Mouse (Mus musculus) cerebellum, postnatal 36 days (tissue): Measurements from ENCODE around the gene Fbxl21.
A peak's percentile ranks its signal among the peaks of the same experiment; 100 is the strongest.

Source experiments
- DNase-seq, 2 experiments: peaks; one replicate each; pipeline ENCODE4 v3.0.0; 2021 to 2022; ENCODE audit warnings: mixed read lengths in 2 of 2

Fbxl21 gene

DNA sequence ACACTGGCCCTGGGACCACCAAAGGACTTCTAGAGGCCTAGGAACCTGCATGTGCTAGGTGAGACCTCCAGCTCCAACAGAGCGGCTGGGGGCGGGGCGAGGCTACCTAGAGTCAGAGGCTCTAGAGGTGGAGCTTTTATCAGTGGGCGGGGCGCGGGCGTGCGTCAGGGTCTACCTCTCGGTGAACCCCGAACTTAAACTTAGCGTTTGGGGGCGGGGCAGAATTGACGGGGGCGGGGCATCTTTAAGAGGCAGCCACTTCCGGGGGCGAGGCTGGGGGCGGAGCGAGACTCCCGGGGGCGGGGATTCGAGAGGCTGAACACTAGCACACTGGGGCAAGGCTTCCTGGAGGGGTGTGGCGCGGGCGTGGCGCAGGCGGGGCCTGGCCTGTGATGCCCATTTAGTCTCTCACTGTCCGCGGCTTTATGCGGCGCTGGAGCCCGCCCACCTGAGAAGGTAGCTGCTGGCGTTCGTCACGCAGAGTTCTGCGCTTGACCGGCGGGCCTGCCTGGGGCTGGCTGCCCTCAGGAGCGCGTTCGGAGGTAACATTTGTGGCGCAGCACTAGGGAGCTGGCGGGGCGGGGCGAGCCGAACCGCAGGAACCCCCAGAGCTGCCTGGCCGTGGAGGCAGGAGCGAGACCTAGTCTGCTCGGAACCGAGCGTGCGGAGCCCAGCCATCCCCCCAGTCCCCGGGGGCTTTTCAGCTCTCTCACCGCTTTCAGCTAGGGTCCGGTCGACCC, at the start of gene Fbxl21:
TSS of gene Fbxl21 (plus strand) at position 392 of the 740 bp plus-strand sequence.
- peak; percentile 86 to 92 for DNase-seq

DNA sequence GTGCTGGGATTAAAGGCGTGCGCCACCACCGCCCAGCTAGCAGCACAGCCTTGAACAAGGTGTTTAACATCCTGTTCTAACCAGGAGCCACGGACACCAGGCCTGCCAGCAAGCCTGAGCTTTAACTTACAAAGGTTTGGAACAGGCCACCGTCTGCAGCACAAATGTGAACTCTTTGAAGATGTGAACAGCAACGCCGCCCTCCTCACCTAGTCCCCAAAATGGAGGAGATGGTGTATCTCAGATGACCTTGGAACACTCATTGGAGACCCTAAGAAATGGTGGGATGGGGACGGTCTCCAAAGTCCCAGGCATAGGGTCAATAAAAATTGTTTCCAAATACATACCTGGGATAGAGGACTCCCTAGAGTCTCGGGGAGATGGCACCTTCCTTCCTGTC, 49.6 kb upstream of the Fbxl21 start:
- no peak for DNase-seq

DNA sequence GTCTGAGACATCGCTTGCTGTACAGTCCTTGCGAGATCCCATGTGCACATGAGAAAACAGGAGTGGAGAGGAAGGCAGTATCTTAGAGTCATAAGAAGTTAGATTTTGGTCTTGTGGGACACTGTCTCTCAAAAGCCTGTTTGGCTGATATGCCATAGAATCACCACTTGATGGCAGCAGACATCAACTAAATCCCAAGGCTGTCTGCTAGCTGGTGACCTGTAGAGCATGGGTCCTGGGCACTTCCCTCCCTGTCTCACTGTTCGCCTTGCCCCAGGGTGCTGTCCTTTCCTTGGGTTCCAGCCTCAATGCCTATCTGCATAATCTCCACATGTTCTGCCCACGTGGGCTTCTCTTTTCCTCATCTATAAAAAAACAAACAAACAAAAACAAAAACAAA, 46.9 kb upstream of the Fbxl21 start:
- peak; percentile 36 to 50 for DNase-seq

DNA sequence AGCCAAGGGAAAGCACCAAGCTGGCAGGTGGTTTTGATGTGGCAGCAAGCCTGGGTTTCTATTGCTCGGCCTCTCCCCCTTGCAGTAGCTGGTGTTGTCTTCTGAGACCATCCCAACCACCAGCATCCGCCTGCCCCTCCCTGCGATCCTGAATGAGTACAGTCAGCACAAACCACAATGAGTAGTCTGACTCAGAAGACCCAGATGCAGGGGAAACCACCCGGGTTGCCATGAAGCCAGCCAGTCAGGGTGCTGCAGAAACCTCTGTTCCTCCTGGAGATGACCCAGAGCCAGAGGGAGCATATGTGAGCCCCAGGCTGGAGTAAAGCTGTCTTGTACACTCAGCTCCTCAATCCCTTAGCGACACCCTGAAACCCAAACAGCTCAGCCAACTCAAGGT, 45.5 kb upstream of the Fbxl21 start:
- no peak for DNase-seq

DNA sequence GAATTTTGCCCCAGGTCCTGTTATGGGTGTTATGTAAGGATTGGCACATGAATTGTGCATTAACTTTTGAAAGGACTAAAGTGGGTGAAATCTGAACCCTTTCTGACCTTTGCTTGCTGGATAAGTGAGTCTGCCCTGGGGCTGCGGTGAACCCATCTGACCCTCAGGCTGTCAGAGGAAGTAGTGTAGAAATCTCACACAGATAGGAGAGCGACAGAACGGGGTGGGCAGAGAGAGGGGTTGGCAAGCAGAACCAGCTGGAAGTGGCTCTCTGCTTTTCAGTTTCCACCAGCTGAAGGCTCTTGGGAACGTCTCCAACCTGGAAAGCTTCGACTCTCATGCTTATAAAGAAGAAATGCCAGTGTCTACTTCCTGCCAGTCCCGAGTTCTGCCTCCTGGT, 45.0 kb upstream of the Fbxl21 start:
- DNase-seq: no peak

DNA sequence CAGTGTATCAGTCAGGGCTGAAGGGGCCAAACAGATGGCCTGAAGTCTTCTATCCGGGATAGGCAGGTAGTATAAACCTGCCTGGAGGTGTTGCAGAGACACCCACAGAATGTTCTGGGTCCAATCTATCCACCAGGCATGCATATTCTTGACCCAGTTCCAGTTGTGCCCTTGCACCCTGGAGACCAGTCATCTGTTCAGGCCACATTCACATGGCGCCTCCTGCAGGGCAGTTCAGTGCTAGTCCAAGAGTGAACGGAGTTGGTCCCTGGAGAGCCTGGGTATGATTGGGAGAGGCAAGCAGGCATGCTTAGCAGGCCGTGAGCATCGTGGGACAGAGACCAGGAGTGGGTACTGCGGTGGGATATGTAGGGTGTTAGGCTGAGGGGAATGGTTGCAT, 44.2 kb upstream of the Fbxl21 start:
- no peak for DNase-seq

DNA sequence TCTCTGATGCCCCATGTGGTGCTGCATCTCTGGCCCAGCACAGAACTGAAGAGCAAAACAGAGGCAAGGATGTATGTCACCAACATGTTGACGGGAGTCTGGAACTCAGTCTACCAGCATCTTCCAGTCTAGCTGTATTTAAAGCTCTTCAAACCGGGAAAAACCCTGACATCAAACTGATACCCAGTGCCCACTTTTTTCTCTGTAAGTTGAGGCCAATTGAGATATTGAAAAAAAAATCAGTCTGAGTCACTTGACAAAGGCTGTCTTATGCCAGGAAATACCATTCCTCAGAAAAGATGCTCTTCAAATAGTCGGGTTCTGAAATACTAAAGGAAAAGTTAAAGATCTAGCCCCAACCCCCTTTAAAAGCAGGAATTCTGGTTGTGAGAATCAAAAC, 40.1 kb upstream of the Fbxl21 start, which contains the start of gene Il9:
TSS of gene Il9 (minus strand) at position 101 of the 400 bp plus-strand sequence.
- no peak for DNase-seq

DNA sequence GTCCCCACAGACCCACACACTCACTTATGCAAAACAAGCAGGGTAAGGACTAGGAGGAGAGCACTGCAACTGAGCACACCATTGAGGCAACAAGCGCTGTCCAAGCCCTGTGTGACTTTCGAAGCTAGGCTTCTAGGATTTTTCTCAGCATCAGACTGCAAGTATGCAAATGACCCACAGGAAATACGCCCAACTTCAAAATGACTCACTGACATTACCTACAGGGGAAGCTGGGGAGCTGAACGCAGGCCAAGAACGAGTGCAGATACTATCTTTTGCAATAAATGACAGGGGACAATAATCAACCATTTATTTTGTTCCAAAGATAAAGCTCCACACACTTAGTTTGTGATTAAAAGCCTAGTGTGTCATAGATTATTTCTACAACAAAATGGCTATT, 34.3 kb upstream of the Fbxl21 start:
- no peak for DNase-seq

DNA sequence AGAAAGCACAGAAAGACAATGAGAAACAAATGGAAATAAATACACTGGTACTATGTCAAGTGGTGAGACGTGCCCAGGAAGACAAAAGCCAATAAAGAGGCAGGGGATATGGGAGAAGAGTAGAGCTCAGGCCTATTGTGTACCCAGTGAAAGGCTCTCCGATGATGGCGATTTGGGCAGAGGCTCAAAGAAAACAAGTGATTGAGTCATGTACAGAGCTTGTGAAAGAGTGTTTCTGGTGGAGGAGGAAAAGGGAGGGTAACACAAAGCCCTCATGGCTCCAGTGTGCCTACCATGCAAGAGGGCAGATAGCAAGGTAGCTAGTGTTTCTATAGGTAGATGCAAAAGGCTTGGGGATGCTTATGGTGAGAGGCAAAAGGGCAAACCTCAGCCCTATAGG, 27.8 kb upstream of the Fbxl21 start:
- no peak for DNase-seq

DNA sequence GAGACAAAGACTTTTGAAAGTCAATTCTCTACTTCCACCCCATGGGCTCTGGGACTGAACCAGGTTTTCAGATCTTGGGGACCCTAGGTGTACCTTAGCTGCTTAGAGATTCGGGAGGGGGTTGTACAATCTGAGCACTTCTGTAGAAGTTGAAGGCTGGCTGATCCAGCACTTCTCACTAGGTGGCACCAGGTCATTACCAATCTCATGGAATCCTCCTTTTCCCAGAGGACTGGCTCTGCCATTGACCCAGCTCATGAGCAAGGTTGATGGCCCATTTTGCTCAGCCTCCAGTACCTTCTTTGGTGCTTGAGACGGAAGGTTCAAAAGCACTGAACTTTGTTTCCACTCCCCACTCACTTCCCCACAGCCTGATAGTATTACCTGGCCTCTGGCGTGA, 22.1 kb upstream of the Fbxl21 start:
- no peak for DNase-seq

DNA sequence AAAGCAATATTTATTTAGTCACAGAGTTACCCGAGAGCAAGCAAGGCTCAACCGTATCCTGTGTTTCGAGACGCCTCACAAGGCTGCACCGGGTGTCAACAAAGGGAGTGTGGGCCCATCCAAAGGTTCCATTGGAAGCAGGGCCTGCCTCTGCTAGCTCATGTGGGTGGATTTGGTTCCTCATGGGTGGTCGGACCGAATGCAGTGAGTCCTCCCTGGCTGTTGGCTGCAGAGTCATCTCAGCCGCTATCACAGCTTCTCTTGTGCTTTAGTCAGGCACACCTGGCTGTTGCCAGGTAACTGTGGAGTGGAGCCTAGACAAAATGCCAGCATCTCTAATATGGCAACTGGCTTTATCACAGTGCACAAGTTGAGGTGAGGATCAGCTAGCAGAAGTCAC, 21.6 kb upstream of the Fbxl21 start:
- no peak for DNase-seq

DNA sequence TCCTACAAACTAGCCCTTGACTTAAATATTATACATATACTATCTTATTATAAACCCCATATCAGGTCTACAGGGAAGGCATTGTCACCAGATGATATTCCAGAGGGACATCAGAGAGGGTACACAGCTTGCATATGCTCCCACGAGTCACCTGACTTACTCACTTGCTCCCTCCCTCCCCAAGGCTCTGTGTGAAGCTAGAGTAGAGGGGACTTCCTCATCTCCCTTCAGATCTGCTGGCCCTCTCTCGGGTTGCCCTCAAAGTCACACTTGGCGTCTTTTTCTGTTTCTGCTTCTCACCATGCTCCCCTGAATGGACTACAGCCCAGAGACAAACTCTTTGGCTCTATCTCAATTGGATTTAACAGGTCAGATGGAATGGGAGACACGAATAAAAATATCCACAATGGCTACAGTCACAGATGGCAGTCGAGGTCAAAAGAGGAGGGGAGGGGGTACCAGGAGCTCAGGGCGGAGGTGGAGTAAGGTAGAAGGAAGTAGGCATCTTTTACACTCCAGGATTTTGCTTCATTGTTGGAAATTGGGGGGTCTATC, 20.3 kb upstream of the Fbxl21 start:
- no peak for DNase-seq

DNA sequence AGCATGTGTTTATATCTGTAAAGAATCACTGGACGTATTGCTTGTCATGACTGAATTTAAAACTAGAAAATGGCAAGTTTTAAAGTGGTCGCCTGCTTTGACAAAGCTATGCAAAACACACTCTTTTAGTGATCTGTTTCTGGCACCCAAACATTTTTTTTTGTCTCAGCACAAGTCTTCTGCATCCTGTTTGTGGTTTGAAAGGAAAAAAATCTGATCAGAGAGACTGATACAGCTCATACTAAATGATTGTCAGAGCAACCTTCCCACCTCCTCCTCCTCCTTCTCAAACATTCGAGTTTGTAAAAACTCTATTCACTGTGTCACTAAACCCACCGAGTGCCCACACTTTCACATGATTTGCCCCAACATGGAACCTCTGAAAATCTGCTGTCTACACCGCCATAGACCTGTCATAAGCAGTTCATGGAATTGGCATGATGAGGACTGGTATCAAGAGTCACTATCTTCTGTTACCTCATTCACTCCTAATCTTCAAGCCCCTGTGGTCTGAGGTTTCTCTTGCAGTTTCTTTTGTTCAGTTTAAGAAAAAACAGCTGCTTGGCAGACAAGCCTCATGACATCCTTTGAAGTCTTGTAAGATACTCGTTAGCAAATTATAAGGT, 15.3 kb upstream of the Fbxl21 start:
- DNase-seq: no peak

DNA sequence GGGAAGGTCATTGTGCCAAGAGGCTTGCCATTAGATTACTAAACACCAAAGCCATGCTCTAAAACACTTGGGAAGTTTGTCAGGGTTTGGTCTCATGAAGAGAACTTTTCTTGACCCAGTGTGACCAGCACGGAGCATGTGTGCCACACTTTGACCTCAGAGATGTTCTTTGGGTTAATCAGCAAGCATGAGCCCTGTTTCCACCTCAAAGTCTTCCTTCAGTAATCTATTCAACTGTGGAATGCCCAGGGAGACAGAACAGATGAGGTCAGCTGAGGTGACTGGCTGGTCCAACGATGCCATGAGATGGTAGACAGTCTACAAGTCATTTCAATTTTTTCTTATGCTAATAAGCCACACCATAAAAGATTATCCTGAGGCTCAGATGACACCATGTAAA, 12.5 kb upstream of the Fbxl21 start:
- DNase-seq: no peak

DNA sequence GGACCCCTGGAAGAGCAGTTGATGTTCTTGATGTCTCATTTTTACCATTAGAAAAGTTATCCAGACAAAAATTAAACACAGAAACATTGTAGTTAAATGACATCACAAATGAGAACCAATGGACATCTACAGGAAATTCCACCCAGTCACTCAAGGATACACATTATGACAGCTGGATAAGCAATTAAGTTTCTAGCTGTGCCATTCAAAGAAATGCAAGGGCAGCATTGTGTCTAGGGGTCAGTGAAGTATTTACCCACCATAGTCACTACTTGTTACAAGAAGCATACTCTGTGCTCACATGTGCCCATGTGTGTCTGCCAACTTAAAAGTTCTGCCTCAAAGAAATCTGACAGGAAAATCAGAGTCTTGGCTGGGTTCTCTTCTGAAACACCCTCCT, 8.7 kb upstream of the Fbxl21 start:
- no peak for DNase-seq

DNA sequence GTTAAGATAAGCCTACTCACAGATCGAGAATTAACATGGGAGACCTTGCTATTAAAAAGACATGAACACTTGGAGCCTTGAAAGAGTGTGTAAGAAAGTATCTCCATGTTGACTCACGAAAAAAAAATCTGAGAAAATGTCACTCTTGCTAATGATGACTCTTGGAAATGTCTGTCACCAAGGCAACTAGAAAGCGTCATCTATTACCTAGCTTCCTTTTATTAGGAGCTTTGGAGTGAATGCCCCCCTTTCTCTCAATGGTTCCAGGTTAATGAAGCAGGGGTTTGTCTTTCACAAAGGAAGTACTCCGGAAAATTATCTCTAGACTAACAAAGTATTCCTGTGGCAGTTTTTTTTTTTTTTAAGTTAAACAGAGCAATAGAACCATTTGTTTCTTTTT, 6.0 kb upstream of the Fbxl21 start:
- no peak for DNase-seq

DNA sequence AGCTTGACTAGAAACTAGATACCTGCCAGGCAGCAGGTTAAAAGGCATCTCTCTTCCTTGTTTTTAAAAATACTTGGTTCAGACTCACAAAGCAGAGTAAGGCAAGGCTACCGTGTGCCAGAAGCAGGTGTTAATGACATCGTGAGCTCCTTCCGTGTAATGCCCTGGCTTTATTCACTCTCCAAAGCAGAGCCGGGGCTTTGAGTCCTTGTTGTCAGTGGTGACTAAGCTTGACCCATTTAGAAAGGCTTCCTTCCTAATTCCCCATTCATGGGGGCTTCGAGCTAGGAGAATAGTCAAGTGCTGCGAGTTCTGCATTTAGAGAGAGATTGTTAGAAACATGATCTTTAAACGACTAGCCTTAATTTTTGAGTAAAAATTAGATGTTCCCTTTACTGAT, 5.5 kb upstream of the Fbxl21 start:
- no peak for DNase-seq

DNA sequence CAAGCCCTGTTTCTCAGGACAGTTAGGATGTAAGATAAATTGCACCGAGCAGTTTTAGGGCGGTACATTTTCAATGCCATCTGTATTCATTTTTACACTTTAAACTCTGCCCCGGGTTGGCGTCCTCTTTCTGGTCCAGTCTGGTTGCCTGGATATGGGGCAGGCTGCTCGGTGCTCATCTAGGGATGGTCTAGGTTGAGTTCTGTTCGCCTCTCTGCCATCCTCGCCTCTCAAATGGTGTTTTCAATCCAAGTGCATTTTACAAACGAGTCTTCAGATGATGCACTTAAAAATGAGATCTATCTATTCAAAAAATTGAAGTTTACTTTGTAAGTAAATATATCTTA, 522 bp downstream of the Fbxl21 start:
- peak in 1 of 2 experiments; percentile 12 for DNase-seq

DNA sequence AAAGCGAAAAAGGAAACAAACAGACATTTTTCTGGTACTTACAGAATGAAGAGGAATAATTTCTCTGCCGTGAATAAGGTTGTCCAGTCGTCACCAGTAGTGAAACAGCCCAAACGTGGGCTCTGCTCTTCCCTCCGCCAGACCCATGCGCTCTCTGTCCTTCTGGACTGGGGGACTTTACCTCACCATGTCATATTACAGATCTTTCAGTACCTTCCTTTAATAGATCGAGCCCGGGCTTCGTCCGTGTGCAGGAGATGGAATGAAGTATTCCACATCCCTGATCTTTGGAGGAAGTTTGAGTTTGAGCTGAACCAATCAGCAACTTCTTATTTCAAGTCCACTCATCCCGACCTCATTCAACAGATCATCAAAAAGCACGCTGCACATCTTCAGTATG, 4.6 kb downstream of the Fbxl21 start:
- no peak for DNase-seq

DNA sequence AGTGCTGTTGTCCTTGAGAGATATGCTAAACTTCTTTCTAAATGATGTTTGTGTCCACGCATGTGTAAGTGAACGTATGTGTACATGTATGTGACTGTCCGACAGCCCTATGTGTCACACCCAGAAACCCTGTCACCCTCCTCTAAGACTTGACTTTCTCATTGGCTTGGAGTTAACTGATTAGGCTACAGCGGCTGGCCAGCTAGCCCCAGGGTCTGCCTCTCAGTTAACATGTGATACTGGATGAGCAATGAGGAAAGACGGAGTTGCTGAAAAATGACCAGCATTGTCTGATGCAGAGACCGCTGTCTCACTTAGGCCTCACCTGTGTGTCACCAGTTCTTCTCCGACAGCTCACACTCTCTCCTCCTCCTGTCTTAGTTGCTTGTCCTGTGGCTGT, 5.6 kb downstream of the Fbxl21 start:
- DNase-seq: no peak

DNA sequence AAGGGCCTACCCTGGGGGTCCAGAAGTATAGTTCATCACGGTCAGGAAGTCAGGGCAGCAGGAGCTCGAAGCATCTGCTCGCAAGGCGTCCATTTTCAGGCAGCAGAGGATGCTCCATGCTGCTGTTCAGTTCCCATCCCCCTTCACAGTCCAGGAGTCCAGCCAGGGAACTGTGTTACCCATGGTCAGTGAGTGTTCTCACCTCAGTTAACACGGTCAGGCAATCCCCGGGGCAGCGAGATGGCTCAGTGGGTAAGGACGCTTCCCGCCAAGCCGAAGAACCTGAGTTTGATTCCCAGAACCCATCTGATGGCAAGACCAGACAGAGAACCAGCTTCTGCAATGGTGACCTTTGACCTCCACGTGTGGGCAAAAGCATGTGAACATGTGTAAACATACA, 6.0 kb downstream of the Fbxl21 start:
- no peak for DNase-seq

DNA sequence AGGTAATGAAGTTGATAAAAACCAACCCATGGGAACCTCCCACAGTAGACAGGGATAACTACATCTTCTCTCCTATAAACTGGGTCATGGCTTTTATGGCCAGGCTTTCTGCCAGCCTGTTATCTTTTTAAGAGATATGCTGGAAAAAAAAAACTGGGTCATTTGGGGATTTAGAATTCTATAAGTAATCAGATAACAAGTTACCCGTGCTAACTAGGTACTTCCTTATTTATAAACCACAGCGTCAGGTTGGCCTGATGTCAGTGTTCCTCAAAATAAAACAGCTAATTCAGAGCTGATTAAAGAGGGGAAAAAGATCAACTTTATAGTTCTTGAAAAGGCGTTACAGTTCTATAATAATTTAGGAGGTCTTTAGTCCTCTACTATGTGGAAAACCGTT, 6.8 kb downstream of the Fbxl21 start:
- no peak for DNase-seq

DNA sequence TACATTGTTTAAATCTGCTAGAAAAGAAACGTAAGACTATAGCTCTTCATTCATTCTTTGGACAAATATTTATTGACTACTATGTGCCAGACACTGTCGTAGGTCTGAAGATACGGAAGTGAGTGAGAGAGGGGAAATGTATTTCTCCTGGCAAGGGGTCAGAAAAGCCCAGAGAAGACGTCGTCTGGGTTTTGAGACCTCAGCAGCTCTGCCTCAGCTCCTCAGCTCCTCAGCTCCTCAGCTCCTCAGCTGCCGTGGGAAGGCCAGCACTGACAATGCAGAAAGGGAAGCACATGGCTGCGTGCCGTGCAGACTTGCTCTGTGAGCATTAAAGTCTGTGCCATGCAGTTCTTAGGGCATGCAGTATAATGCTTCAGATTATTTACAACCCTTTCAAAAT, 7.4 kb downstream of the Fbxl21 start:
- no peak for DNase-seq

DNA sequence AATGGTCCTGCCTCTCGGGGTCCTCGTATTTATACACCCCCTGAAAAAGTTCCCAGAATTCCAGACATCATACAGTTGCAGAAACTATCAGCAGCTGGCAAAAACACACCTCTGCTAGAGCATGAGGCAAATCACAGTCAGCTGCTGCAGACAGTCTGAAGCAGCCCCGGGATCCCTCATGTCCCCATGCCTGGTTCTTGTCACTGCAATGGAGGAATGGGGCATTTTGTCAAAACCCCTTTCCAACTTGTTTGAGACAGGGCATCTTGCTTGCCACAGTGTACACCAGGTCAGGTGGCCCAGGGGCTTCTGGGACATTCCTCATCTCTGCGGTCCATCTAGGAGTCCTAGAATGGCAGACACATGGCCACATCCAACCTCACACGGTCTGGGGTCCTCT, 12.7 kb downstream of the Fbxl21 start:
- no peak for DNase-seq

DNA sequence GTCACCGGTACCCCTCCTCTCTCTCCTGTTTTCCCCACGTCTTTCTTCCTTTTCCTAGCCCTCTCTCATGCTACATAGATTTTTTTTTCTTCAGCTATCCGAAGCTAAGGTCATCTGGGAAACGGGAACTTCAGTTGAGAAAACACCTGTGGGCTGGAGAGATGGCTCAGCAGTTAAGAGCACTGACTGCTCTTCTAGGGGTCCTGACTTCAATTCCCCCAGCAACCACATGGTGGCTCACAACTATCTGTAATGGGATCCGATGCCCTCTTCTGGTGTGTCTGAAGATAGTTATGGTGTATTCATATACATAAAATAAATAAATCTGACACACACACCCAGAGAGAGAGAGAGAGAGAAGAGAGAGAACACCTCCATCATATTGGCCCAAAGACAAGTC, 13.3 kb downstream of the Fbxl21 start:
- DNase-seq: no peak
